Mouse (Mus musculus): ENCODE results near the gene Fbxl18.

DNA sequence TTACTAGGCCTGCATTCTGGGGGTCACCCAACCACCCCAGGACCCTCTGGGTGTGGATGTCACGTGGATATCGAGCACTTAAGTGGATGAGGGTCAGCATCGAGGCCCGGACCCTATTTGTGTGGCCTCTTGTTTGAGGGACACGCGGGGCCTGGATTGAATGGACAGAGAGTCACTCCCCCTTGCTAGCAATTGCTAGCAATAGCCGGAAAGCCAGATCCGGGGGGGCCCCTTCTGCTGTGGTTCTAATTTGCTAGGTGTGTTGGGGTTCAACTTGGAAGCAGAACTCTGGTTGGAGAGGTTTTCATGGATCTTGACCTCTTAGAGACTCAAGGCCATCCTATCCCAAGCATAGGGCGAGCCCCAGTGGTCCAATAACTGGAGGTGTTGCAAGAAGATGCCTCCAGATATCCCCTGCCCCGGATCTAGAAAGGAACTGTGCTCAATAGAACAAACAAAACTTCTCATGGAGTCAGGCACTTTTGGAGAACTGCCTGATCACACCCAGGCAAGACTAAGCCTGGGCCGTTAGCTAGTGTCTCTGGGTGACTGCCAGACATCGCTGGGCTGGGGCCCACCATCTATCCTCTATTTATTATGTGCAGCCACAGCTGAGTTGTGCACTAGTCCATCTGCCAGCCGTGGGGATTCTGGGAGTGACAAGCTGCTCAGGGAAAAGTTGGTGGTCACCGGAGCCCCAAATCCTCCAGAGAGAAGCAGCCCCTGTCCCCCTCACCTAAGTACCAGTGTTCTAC is 12.0 kb upstream of the Fbxl18 start:
- TF ChIP-seq CTCF (IDR thresholded peaks at IDR 0.05; ENCODE audit: control insufficient read depth, insufficient read depth, low read length) (no peak), POLR2A (IDR thresholded peaks at IDR 0.05; ENCODE audit: borderline replicate concordance, control insufficient read depth, low read depth, low read length) (no peak)
